Mouse (Mus musculus) liver, embryonic 14.5 days (tissue): Measurements from ENCODE around the gene Lactbl1.

Experiments used
- CTCF ChIP-seq: IDR thresholded peaks from 2 replicates; pipeline ENCODE4 v1.5.1; 2016; ENCODE audit warnings: antibody characterized with exemption, low read depth, control low read depth
- EP300 ChIP-seq: IDR thresholded peaks from 2 replicates; pipeline ENCODE4 v1.6.1; 2016; ENCODE audit warnings: antibody characterized with exemption, low read depth

- TF ChIP-seq CTCF (0 out of 2 replicates have a peak, but pooled peaks have one; percentile 11), EP300 (no peak)
Observed at GRCm38 (mm10) chr4:136667757-136668156, 45.3 kb downstream of the Lactbl1 start.
